Mouse (Mus musculus) intestine, embryonic 14.5 days (tissue): ENCODE results near the gene Slc41a3. TPM values are rescaled to one million over a fixed set of nuclear protein-coding genes. Genes with fewer than 3 reads are reported as not detected.
"Not testable (repeated sequence)": the region's sequence is repeated elsewhere in the genome, so short reads cannot be mapped to it uniquely, and the experiment has no call there.

ENCODE experiments used
- ATAC-seq: fragments of 200-750 bp; cut with Nextera tagmentation; replicated peaks from 2 replicates; pipeline ENCODE4 v1.8.0; 2017; ENCODE audit warnings: low read depth, moderate number of reproducible peaks, moderate TSS enrichment, moderate library complexity; ENCODE audit not compliant: low FRiP score, low TSS enrichment
- DNase-seq: peaks from one replicate; pipeline ENCODE4 v3.0.0-alpha.2; 2018; ENCODE audit warnings: low spot score
- H3K27ac ChIP-seq: fragments of 300-500 bp; sonication (generic); 2 replicates; pipeline ENCODE4 v1.5.1; 2014; ENCODE audit warnings: low read depth, mild to moderate bottlenecking, control low read depth
- H3K27me3 ChIP-seq: fragments of 300-500 bp; sonication (generic); replicated peaks from 2 replicates; pipeline ENCODE4 v1.6.1; 2014; ENCODE audit warnings: low read length, control low read depth; ENCODE audit not compliant: control insufficient read depth, insufficient read depth
- H3K36me3 ChIP-seq: fragments of 300-500 bp; sonication (generic); 2 replicates; pipeline ENCODE4 v1.6.1; 2014; ENCODE audit warnings: low read length, control low read depth; ENCODE audit not compliant: control insufficient read depth, insufficient read depth
- H3K4me1 ChIP-seq: fragments of 300-500 bp; sonication (generic); replicated peaks from 2 replicates; pipeline ENCODE4 v1.6.1; 2014; ENCODE audit warnings: low read length, control low read depth, mixed read lengths; ENCODE audit not compliant: control insufficient read depth, insufficient read depth
- H3K4me2 ChIP-seq: fragments of 300-500 bp; sonication (generic); 2 replicates; pipeline ENCODE4 v1.6.1; 2014; ENCODE audit warnings: low read length
- H3K4me3 ChIP-seq: fragments of 300-500 bp; sonication (generic); 2 replicates; pipeline ENCODE4 v1.5.1; 2014; ENCODE audit warnings: low read depth, low read length, control low read depth, mixed read lengths
- H3K9ac ChIP-seq: fragments of 300-500 bp; sonication (generic); 2 replicates; pipeline ENCODE4 v1.6.1; 2014; ENCODE audit warnings: mild to moderate bottlenecking, low read length
- H3K9me3 ChIP-seq: fragments of 300-500 bp; sonication (generic); 2 replicates; pipeline ENCODE4 v1.6.1; 2016; ENCODE audit warnings: low read length, control low read depth; ENCODE audit not compliant: control insufficient read depth
- WGBS: fragments of 180-500 bp; shearing (Covaris S2); extraction: QIAGEN DNeasy Blood & Tissue Kit; methylation state at CpG from one replicate; pipeline ENCODE4 v1.1.7; 2014; 5-methylcytosine and 5-hydroxymethylcytosine counted together
- polyA plus RNA-seq: library from polyadenylated mRNA; unstranded; fragments of >200 nt; fragmentation: Nextera tagmentation; extraction: Ambion mirVana; gene quantifications from 2 replicates; pipeline ENCODE4 v1.2.1, GENCODE M21; 2014

Slc41a3 gene
- polyA plus RNA-seq, 1 experiment from 2014 or later, result 5.1 TPM

DNA sequence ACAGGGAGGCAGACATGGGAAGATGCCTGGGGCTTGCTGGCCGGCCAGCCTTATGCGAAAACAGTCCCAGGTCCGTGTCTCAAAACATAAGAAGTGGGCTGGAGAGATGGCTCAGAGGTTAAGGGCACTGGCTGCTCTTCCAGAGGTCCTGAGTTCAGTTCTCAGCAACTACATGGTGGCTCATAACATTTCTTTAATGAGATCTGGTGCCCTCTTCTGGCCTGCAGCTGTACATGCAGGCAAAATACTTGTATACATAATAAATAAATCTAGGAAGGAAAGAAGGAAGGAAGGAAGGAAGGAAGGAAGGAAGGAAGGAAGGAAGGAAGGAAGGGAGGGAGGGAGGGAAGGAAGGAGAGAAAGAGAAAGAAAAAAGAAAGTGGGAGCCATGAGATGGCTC, 28.0 kb downstream of the Slc41a3 start:
- not testable (repeated sequence) for H3K9me3 ChIP-seq, ATAC-seq, H3K4me2 ChIP-seq, DNase-seq, H3K36me3 ChIP-seq, H3K4me1 ChIP-seq, H3K4me3 ChIP-seq, H3K9ac ChIP-seq, H3K27me3 ChIP-seq, H3K27ac ChIP-seq
- 75% methylated on average over 3 of the region's 3 CpGs for WGBS

GRCm38 (mm10) chr6:90635081-90635480, 30.6 kb downstream of the Slc41a3 start:
- Histone ChIP-seq H3K4me1 (no peaks in the 10 kb centered on the region), H3K4me3 (no peak overlapping the region), H3K27me3 (no peaks in the 10 kb centered on the region), H3K4me2 (no peak overlapping the region), H3K36me3 (no peaks in the 10 kb centered on the region), H3K9ac (no peak overlapping the region), H3K9me3 (no peaks in the 10 kb centered on the region), H3K27ac (no peak overlapping the region)
- 31% methylated on average over 4 of the region's 4 CpGs for WGBS
- no peak for ATAC-seq
- no peak for DNase-seq

DNA sequence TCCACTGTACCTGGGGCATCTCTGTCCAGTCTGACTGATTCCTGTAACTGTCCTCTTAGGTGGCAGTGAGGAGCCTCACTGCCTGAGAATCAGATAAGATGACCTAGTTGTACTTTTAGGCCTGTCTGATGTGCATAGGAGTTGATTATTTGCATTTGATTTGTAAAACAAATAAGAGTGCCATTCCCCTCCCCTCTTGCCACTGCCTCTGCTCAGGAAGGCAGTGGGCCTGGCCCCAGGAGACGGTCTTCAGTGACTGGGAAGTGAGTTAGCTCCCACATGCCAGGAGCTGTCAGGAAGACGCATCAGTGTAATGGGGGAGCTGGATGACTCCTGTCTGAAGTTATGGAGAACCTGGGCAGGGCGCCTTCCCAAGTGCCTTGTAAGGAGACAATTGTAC, 31.1 kb downstream of the Slc41a3 start:
- Histone ChIP-seq H3K36me3 (no peaks in the 10 kb centered on the region), H3K9me3 (no peaks in the 10 kb centered on the region), H3K9ac (no peak overlapping the region), H3K27ac (no peak overlapping the region), H3K4me3 (no peak overlapping the region), H3K4me1 (no peaks in the 10 kb centered on the region), H3K27me3 (no peaks in the 10 kb centered on the region), H3K4me2 (no peak overlapping the region)
- WGBS, result 53% methylated on average over 3 of the region's 3 CpGs
- no peak for ATAC-seq
- no peak for DNase-seq

DNA sequence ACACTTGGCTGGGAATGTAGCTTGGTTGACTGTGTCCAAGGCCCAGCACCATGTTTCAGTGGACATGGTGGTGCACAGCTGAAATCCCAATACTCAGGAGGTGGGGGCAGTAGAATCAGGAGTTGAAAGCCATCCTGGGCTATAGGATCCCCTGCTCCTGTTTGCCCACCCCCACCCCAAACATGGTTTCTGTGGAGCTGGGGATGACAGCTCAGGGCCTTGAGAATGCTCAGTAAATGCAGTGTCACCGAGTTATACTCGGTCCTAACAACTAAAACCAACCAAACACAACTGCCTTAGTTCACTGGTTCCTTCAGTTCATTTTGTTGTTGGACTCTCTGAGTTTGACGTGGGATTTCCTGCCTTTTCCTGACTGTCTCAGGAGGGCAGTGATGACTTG, 38.5 kb downstream of the Slc41a3 start:
- WGBS, result 79% methylated on average over 3 of the region's 3 CpGs
- no peaks in the 10 kb centered on the region for H3K4me1 ChIP-seq

DNA sequence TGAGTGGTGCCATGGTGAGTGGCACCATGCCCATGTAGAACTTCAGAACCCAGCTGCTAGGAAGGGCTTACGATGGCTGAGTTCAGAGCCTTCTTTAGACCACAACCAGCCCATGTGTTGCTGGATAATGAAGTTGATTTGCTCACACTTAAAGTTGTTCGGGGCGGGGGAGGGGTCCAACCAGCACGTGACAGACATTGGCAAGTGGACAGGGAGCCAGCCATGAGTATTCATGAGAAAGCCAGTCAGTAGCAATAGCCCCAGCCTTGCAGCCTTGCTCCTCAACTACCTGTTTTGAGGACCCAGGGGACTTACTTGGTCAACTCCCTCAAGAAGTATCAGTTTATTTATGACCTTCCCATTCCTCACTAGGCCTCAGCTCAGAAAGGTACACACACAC, 40.4 kb downstream of the Slc41a3 start:
- no peaks in the 10 kb centered on the region for H3K9me3 ChIP-seq
- no peak overlapping the region for H3K4me2 ChIP-seq
- no peak for ATAC-seq
- H3K27me3 ChIP-seq, result no peaks in the 10 kb centered on the region
- no peak overlapping the region for H3K4me3 ChIP-seq
- no peaks in the 10 kb centered on the region for H3K4me1 ChIP-seq
- DNase-seq, result no peak
- no peaks in the 10 kb centered on the region for H3K36me3 ChIP-seq
- no peak overlapping the region for H3K9ac ChIP-seq
- 90% methylated on average over 4 of the region's 4 CpGs for WGBS
- no peak overlapping the region for H3K27ac ChIP-seq

More for the DNA sequence above, 38.5 kb downstream of the Slc41a3 start:
- H3K4me3 ChIP-seq, result no peak overlapping the region
- H3K4me2 ChIP-seq, result no peak overlapping the region
- no peak overlapping the region for H3K27ac ChIP-seq
- no peak for DNase-seq
- H3K9ac ChIP-seq, result no peak overlapping the region
- no peaks in the 10 kb centered on the region for H3K36me3 ChIP-seq
- H3K27me3 ChIP-seq, result no peaks in the 10 kb centered on the region
- H3K9me3 ChIP-seq, result no peaks in the 10 kb centered on the region
- no peak for ATAC-seq

- Histone ChIP-seq H3K27ac (no peak overlapping the region), H3K4me3 (no peak overlapping the region), H3K36me3 (no peaks in the 10 kb centered on the region), H3K4me1 (no peaks in the 10 kb centered on the region), H3K27me3 (no peaks in the 10 kb centered on the region), H3K9ac (no peak overlapping the region), H3K9me3 (no peaks in the 10 kb centered on the region), H3K4me2 (no peak overlapping the region)
- ATAC-seq, result no peak
- no peak for DNase-seq
- WGBS, result 95% methylated on average over 6 of the region's 6 CpGs
These were observed 43.9 kb downstream of the Slc41a3 start for GRCm38 (mm10) chr6:90648391-90648790.

GRCm38 (mm10) chr6:90649279-90649678, 44.8 kb downstream of the Slc41a3 start:
- H3K4me3 ChIP-seq, result no peak overlapping the region
- H3K9me3 ChIP-seq, result no peaks in the 10 kb centered on the region
- WGBS, result 64% methylated on average over 4 of the region's 4 CpGs
- no peak overlapping the region for H3K27ac ChIP-seq
- H3K4me1 ChIP-seq, result no peaks in the 10 kb centered on the region
- no peak overlapping the region for H3K4me2 ChIP-seq
- no peak overlapping the region for H3K9ac ChIP-seq
- H3K27me3 ChIP-seq, result no peaks in the 10 kb centered on the region
- ATAC-seq, result no peak
- no peak for DNase-seq
- no peaks in the 10 kb centered on the region for H3K36me3 ChIP-seq

DNA sequence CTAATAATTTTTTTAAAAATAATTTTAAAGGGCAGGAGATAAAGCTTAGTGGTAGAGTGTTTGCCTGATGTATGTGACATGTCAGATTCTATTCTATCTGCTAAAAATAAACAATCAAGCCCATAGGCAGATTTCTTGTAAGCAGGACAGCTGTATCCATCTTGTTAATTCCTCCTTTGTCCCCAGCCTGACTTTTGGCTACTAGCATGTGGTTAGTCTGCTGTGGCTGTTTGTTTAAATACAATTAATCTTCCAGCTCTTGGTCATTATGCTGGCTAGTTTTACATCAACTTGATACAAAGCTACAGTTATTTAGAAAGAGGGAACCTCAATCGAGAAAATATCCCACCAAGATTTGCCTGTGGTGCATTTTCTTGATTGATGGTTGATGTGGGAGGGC, 46.1 kb downstream of the Slc41a3 start:
- ATAC-seq, result no peak
- no peak for DNase-seq
- no peaks in the 10 kb centered on the region for H3K9me3 ChIP-seq
- H3K4me2 ChIP-seq, result no peak overlapping the region
- no peaks in the 10 kb centered on the region for H3K4me1 ChIP-seq
- H3K9ac ChIP-seq, result no peak overlapping the region
- no peak overlapping the region for H3K27ac ChIP-seq
- no peaks in the 10 kb centered on the region for H3K27me3 ChIP-seq
- no peaks in the 10 kb centered on the region for H3K36me3 ChIP-seq
- H3K4me3 ChIP-seq, result no peak overlapping the region
- WGBS, result 29% methylated on average over 1 of the region's 1 CpGs

DNA sequence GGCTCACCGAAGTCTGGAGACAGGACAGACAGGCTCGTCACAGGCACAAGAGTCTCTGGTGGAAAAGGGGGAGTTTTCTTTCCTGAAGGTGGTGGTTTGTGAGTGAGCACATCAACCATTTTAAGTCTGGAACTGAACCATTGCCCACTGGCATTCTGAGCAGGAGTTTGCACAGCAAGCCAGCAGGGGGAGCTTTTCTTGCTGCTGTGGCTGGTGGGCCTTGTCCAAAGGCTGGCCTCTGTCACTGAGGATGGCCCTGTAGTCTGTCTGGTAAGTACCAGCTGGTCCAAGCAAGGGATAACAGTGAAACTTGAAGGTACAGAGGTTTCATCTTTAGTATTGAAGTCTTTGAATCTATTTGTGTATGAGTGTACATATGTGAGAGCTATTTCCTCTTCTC, 49.2 kb downstream of the Slc41a3 start:
- WGBS, result 43% methylated on average over 2 of the region's 2 CpGs
- no peak for ATAC-seq
- no peak overlapping the region for H3K4me2 ChIP-seq

More for the DNA sequence above, 49.2 kb downstream of the Slc41a3 start:
- no peak overlapping the region for H3K27ac ChIP-seq
- H3K4me1 ChIP-seq, result no peaks in the 10 kb centered on the region
- H3K27me3 ChIP-seq, result no peaks in the 10 kb centered on the region
- no peaks in the 10 kb centered on the region for H3K36me3 ChIP-seq
- no peak overlapping the region for H3K4me3 ChIP-seq
- H3K9ac ChIP-seq, result no peak overlapping the region
- no peaks in the 10 kb centered on the region for H3K9me3 ChIP-seq
- peak; percentile 65 for DNase-seq
